Mouse (Mus musculus) heart, embryonic 14.5 days (tissue): ENCODE measurements around the gene Bhlhe23. TPM values are rescaled to one million over a fixed set of nuclear protein-coding genes. Genes with fewer than 3 reads are reported as not detected.

ENCODE experiments used
- ATAC-seq: fragments of 200-750 bp; cut with Nextera tagmentation; 2 replicates; pipeline ENCODE4 v1.8.0; 2017; ENCODE audit warnings: low read depth, moderate TSS enrichment; ENCODE audit not compliant: insufficient number of reproducible peaks, insufficient read depth, low FRiP score
- H3K27ac ChIP-seq, 2 experiments: fragments of 200-500 bp in 1 of 2; fragments of 300-500 bp in 1 of 2; sonication (generic) in 1 of 2; replicated peaks in 1 of 2; 2 replicates each; pipeline ENCODE4 v1.5.1; 2012 to 2014; ENCODE audit warnings: low read depth in 2 of 2, low read length in 2 of 2, control low read depth in 1 of 2, mild to moderate bottlenecking in 1 of 2, mixed read lengths in 1 of 2; ENCODE audit not compliant: control insufficient read depth in 1 of 2, insufficient read depth in 1 of 2
- H3K27me3 ChIP-seq: fragments of 300-500 bp; sonication (generic); 2 replicates; pipeline ENCODE4 v1.6.1; 2014; ENCODE audit warnings: mild to moderate bottlenecking, low read length, control low read depth; ENCODE audit not compliant: control insufficient read depth, insufficient read depth
- H3K36me3 ChIP-seq: fragments of 300-500 bp; sonication (generic); 2 replicates; pipeline ENCODE4 v1.6.1; 2014; ENCODE audit warnings: mild to moderate bottlenecking, control low read depth, low read length, mixed read lengths; ENCODE audit not compliant: control insufficient read depth, insufficient read depth
- H3K4me1 ChIP-seq, 2 experiments: fragments of 200-500 bp in 1 of 2; fragments of 300-500 bp in 1 of 2; sonication (generic) in 1 of 2; 2 replicates each; pipeline ENCODE4 v1.6.1; 2012 to 2014; ENCODE audit warnings: low read length in 2 of 2, control low read depth in 1 of 2, mixed read lengths in 1 of 2; ENCODE audit not compliant: control insufficient read depth in 2 of 2, insufficient read depth in 2 of 2
- H3K4me2 ChIP-seq: fragments of 300-500 bp; sonication (generic); 2 replicates; pipeline ENCODE4 v1.6.1; 2014; ENCODE audit warnings: mild to moderate bottlenecking, low read length
- H3K4me3 ChIP-seq, 2 experiments: fragments of 200-500 bp in 1 of 2; fragments of 300-500 bp in 1 of 2; sonication (generic) in 1 of 2; 2 replicates each; pipeline ENCODE4 v1.5.1; 2012 to 2014; ENCODE audit warnings: low read length in 2 of 2, mild to moderate bottlenecking in 2 of 2, control low read depth in 1 of 2, low read depth in 1 of 2, moderate library complexity in 1 of 2; ENCODE audit not compliant: control insufficient read depth in 1 of 2, insufficient read depth in 1 of 2
- H3K9ac ChIP-seq: fragments of 300-500 bp; sonication (generic); 2 replicates; pipeline ENCODE4 v1.6.1; 2014; ENCODE audit warnings: mild to moderate bottlenecking, low read length
- H3K9me3 ChIP-seq: fragments of 300-500 bp; sonication (generic); 2 replicates; pipeline ENCODE4 v1.6.1; 2016; ENCODE audit warnings: low read length, control low read depth; ENCODE audit not compliant: control insufficient read depth
- WGBS: fragments of 180-500 bp; shearing (Covaris S2); extraction: QIAGEN DNeasy Blood & Tissue Kit; methylation state at CpG from one replicate; pipeline ENCODE4 v1.1.7; 2014; 5-methylcytosine and 5-hydroxymethylcytosine counted together
- polyA plus RNA-seq: library from polyadenylated mRNA; unstranded; fragments of >200 nt; fragmentation: Nextera tagmentation; extraction: Ambion mirVana; gene quantifications from 2 replicates; pipeline ENCODE4 v1.2.1, GENCODE M21; 2014

The Bhlhe23 gene
- polyA plus RNA-seq, 1 experiment from 2014 or later = not detected

GRCm38 (mm10) chr2:180775223-180775622 is 1.5 kb downstream of the Bhlhe23 start:
- Histone ChIP-seq H3K9ac (no peak overlapping the region), H3K4me2 (no peak overlapping the region), H3K9me3 (no peaks in the 10 kb centered on the region), H3K27me3 (peaks cover 91% of the 10 kb centered on the region), H3K4me3 (no peak overlapping the region), H3K36me3 (no peaks in the 10 kb centered on the region), H3K27ac (no peak overlapping the region), H3K4me1 (no peaks in the 10 kb centered on the region)
- ATAC-seq = no peak
- 4% methylated on average over 12 of the region's 12 CpGs for WGBS

GRCm38 (mm10) chr2:180765713-180766112 is 11.0 kb downstream of the Bhlhe23 start:
- H3K27me3 ChIP-seq = peaks cover 10% of the 10 kb centered on the region; the same call in 1 of the 2 replicates
- WGBS = 61% methylated on average over 7 of the region's 7 CpGs

GRCm38 (mm10) chr2:180764986-180765385 is 11.7 kb downstream of the Bhlhe23 start:
- no peak overlapping the region for H3K4me3 ChIP-seq
- peaks cover 9% of the 10 kb centered on the region; the same call in 1 of the 2 replicates for H3K27me3 ChIP-seq
- no peaks in the 10 kb centered on the region for H3K36me3 ChIP-seq
- no peak overlapping the region for H3K9ac ChIP-seq
- no peak for ATAC-seq
- WGBS = 76% methylated on average over 11 of the region's 11 CpGs
- H3K9me3 ChIP-seq = no peaks in the 10 kb centered on the region
- H3K4me1 ChIP-seq = no peaks in the 10 kb centered on the region
- H3K4me2 ChIP-seq = no peak overlapping the region
- H3K27ac ChIP-seq = no peak overlapping the region

More at GRCm38 (mm10) chr2:180765713-180766112, 11.0 kb downstream of the Bhlhe23 start:
- H3K4me3 ChIP-seq = no peak overlapping the region
- H3K4me2 ChIP-seq = no peak overlapping the region
- H3K4me1 ChIP-seq = no peaks in the 10 kb centered on the region
- ATAC-seq = no peak
- H3K9me3 ChIP-seq = no peaks in the 10 kb centered on the region
- H3K27ac ChIP-seq = no peak overlapping the region
- H3K9ac ChIP-seq = no peak overlapping the region
- H3K36me3 ChIP-seq = no peaks in the 10 kb centered on the region

- no peak overlapping the region for H3K9ac ChIP-seq
- H3K27me3 ChIP-seq = peaks cover 22% of the 10 kb centered on the region; the same call in 1 of the 2 replicates
- 50% methylated on average over 15 of the region's 15 CpGs for WGBS
- H3K4me3 ChIP-seq = no peak overlapping the region
- no peak for ATAC-seq
- no peaks in the 10 kb centered on the region for H3K9me3 ChIP-seq
- H3K4me1 ChIP-seq = no peaks in the 10 kb centered on the region
- H3K36me3 ChIP-seq = no peaks in the 10 kb centered on the region
- H3K4me2 ChIP-seq = no peak overlapping the region
- H3K27ac ChIP-seq = no peak overlapping the region
Observed at GRCm38 (mm10) chr2:180758513-180759263, 18.0 kb downstream of the Bhlhe23 start.

- no peak for ATAC-seq
- WGBS = 31% methylated on average over 2 of the region's 2 CpGs
- peaks cover 20% of the 10 kb centered on the region; the same call in 1 of the 2 replicates for H3K27me3 ChIP-seq
Observed at GRCm38 (mm10) chr2:180756786-180757185, 19.9 kb downstream of the Bhlhe23 start.

GRCm38 (mm10) chr2:180755896-180756295 is 20.8 kb downstream of the Bhlhe23 start:
- Histone ChIP-seq H3K4me3 (no peak overlapping the region), H3K36me3 (no peaks in the 10 kb centered on the region), H3K27me3 (peaks cover 15% of the 10 kb centered on the region; the same call in 1 of the 2 replicates), H3K27ac (no peak overlapping the region), H3K4me1 (no peaks in the 10 kb centered on the region), H3K4me2 (no peak overlapping the region), H3K9ac (no peak overlapping the region), H3K9me3 (no peaks in the 10 kb centered on the region)
- ATAC-seq = 0 out of 2 replicates have a peak, but pooled peaks have one; percentile 21
- 4% methylated on average over 8 of the region's 8 CpGs for WGBS

More at GRCm38 (mm10) chr2:180756786-180757185, 19.9 kb downstream of the Bhlhe23 start:
- no peaks in the 10 kb centered on the region for H3K36me3 ChIP-seq
- no peak overlapping the region for H3K27ac ChIP-seq
- no peak overlapping the region for H3K9ac ChIP-seq
- H3K4me2 ChIP-seq = no peak overlapping the region
- no peaks in the 10 kb centered on the region for H3K9me3 ChIP-seq
- no peak overlapping the region for H3K4me3 ChIP-seq
- H3K4me1 ChIP-seq = no peaks in the 10 kb centered on the region

- H3K9ac ChIP-seq = no peak overlapping the region
- no peaks in the 10 kb centered on the region for H3K9me3 ChIP-seq
- ATAC-seq = no peak
- no peak overlapping the region for H3K4me2 ChIP-seq
- H3K27ac ChIP-seq = no peak overlapping the region
- H3K4me1 ChIP-seq = no peaks in the 10 kb centered on the region
- H3K4me3 ChIP-seq = no peak overlapping the region
- 78% methylated on average over 5 of the region's 5 CpGs for WGBS
- H3K27me3 ChIP-seq = peaks cover 15% of the 10 kb centered on the region; the same call in 1 of the 2 replicates
- no peaks in the 10 kb centered on the region for H3K36me3 ChIP-seq
Observed at GRCm38 (mm10) chr2:180754976-180755688, 21.6 kb downstream of the Bhlhe23 start.
